Mouse (Mus musculus): Measurements from ENCODE around the gene Sntg2. TPM values are rescaled to one million over a fixed set of nuclear protein-coding genes. Genes with fewer than 3 reads are reported as not detected.

The Sntg2 gene
- total RNA-seq, 2 experiments from 2014 or later = 3.3 to 4.4 TPM

GRCm38 (mm10) chr12:30283741-30284140 is 89.4 kb downstream of the Sntg2 start:
- DNase-seq (ENCODE audit: low spot score in 2 of 2) = no peak

DNA sequence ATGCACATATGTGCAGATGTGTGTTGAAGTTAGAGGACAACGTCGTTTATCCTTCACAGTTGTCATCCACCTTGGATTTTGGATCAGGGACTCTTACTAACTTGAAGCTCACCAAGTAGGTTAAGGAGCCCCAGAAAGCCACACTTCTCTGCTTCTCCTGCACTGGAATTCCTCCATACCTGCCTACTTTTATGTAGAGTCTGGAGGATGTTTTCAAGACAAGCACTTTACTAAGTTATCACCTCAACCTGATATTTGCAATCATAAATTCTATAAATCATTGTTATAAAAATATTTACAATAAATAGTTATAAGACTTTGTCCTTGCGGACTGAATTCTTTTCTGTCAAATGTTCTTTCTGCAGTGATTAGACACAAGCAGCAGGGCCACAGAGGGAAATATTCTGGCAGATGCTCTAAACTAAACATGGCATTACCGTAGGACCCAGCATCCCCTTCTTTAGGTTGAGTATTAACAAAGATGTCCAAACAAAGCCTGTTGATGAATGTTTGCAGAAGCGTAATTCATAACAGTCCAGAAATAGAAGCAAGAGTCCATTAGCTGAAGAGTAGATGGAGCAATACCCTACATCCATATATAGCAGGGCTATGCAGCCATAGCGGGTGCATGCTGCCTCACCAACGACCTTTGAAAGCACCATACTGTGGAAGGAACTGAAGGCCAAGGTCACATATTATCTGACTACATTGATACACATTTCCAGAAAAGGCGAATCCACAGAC is 100.8 kb downstream of the Sntg2 start:
- DNase-seq (ENCODE audit: low spot score in 2 of 2) = no peak

- no peak for DNase-seq (ENCODE audit: low spot score in 2 of 2)
Observed at GRCm38 (mm10) chr12:30264206-30264605, 109.0 kb downstream of the Sntg2 start.

GRCm38 (mm10) chr12:30261187-30261586 is 112.0 kb downstream of the Sntg2 start:
- DNase-seq (ENCODE audit: low spot score in 2 of 2) = no peak

DNA sequence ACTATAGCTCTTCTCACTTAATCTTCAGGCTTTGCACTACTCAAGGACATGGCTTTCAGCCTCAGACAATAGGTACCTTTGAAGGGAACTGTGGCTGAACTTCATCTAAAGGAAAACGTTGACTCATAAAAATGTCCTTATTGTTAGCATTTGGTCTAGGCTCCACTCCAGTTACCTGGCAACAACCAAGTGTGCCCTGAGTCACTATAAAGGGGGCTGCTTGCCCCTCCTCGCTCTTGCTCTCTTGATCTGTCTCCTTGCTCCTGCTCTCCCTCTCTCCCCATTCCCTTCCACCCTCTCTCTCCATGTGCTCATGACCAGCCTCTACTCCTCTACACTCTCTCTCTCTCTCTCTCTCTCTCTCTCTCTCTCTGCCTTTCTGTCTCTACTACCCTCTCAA is 114.5 kb downstream of the Sntg2 start:
- DNase-seq (ENCODE audit: low spot score in 2 of 2) = no peak

GRCm38 (mm10) chr12:30257664-30258063 is 115.5 kb downstream of the Sntg2 start:
- no peak for DNase-seq (ENCODE audit: low spot score in 2 of 2)

- no peak for DNase-seq (ENCODE audit: low spot score in 2 of 2)
Observed at GRCm38 (mm10) chr12:30256207-30256606, 117.0 kb downstream of the Sntg2 start.

- no peak for DNase-seq (ENCODE audit: low spot score in 2 of 2)
Observed at GRCm38 (mm10) chr12:30254581-30254980, 118.6 kb downstream of the Sntg2 start.

DNA sequence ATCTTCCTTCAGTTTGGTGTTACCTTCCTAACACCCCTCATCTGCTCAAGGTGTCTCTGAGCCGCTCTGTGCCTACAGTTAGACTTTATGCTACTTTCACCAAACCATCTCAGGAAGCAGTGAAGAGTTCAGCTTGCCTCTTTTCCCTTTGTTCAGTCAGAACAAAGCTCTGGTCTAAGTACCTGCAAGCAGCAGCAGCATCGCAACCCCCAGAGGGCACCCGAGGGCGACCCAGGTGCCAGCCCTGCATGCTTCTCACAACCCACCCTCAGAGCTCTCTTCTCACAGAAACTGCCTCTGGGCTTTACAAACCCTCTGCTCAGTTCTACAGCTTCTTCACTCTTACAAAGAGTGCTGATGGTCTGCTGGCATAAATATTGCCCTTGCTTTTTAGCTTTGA is 120.8 kb downstream of the Sntg2 start:
- DNase-seq (ENCODE audit: low spot score in 2 of 2) = no peak

- peak in 1 of 2 experiments; percentile 7 for DNase-seq (ENCODE audit: low spot score in 2 of 2)
Observed at GRCm38 (mm10) chr12:30251283-30251829, 121.8 kb downstream of the Sntg2 start.

DNA sequence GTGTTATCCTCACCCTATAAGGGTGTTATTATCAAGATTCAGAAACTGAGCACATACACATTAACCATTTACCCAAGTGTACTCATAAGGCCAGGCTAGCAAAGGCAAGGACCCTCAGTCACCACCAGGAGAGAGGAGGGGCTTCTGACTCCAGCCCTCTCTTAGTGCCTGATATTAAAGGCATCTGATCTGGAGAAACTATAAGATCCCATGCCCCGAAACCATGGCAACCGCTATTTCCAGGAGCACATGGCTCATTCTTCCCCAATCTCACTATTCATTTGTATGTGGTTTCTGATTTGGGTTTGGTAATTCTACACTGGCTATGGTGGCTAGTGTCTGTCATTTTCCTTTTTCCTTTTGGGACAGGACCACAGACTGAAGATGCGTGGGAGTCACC is 124.1 kb downstream of the Sntg2 start:
- DNase-seq (ENCODE audit: low spot score in 2 of 2) = peak in 1 of 2 experiments; percentile 26

GRCm38 (mm10) chr12:30246286-30246945 is 126.8 kb downstream of the Sntg2 start:
- peak; percentile 8 to 30 for DNase-seq (ENCODE audit: low spot score in 2 of 2)

DNA sequence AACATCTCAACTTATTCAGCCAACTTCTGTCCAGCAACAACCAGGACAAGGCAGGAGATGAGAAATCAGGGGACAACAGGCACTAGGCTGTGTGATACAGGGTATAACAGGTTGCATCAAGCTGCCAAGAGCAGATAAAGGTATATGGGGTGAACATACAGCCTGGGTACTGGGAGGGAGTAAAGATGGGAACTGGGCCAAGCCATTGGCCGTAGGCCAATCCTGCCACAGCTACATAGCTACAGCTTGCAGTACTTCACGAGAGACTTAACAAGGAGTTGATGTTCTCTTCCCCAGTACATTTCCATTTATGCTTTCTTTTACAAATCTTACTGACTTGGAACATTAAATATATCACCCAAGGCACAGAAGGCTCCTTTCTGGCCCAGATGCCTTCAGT is 129.0 kb downstream of the Sntg2 start:
- peak in 1 of 2 experiments; percentile 49 for DNase-seq (ENCODE audit: low spot score in 2 of 2)

DNA sequence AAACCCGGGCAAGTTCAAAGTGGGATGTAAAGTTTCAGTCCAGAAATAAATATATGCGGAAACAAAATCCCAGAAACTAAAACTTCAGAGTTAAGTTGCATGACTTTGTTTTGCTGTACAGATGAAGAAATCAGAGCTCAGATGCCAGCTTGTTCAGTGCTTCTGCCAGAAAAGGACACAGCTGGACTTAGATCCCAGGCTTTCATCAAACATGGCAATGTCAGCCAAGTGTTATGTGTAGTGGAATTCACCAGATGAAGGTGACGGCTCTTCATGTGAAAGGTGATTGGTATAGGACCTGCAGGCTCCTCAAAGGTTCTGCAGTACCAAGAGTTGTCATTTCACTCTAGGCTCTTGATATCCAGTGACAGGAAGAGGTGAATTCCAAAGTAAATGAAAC is 132.3 kb downstream of the Sntg2 start:
- DNase-seq (ENCODE audit: low spot score in 2 of 2) = no peak

- no peak for DNase-seq (ENCODE audit: low spot score in 2 of 2)
Observed at GRCm38 (mm10) chr12:30234940-30235339, 138.2 kb downstream of the Sntg2 start.

DNA sequence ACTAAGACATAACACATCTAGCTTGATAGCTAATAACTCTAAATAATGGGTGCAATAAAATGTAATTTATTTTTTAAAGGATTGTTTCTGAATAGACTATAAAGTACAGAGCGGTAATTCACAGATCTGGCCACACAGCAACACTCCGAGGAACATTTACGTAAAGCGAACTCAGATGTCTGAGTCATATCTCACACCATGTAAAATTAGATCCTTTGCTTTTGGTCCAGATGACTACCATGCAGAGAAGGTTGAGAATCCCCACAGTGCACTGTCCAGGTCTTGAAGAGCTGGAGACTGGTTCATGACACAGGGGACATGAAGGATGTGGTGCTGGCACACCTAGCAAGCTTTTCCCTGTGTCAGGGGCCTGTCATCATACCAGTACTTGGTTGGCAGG is 145.2 kb downstream of the Sntg2 start:
- no peak for DNase-seq (ENCODE audit: low spot score in 2 of 2)

DNA sequence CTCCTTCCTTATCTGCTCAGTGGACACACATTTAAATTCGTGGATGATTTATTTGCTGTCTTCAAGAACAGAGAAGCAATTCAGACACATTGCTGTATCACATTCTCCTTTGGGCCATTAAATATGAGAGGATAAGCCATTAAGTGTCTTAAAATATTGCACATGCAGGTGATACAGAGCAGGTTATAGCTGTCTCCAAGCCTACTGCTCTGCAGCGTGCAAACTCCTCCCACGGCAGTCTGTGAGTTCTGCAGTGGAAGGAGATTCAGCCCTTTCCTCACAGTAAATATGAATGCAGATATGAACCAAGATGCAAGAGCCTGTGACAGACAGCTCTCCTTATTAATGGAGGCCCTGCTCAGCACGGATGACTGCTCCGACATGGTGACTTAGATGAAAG is 146.9 kb downstream of the Sntg2 start:
- DNase-seq (ENCODE audit: low spot score in 2 of 2) = no peak

DNA sequence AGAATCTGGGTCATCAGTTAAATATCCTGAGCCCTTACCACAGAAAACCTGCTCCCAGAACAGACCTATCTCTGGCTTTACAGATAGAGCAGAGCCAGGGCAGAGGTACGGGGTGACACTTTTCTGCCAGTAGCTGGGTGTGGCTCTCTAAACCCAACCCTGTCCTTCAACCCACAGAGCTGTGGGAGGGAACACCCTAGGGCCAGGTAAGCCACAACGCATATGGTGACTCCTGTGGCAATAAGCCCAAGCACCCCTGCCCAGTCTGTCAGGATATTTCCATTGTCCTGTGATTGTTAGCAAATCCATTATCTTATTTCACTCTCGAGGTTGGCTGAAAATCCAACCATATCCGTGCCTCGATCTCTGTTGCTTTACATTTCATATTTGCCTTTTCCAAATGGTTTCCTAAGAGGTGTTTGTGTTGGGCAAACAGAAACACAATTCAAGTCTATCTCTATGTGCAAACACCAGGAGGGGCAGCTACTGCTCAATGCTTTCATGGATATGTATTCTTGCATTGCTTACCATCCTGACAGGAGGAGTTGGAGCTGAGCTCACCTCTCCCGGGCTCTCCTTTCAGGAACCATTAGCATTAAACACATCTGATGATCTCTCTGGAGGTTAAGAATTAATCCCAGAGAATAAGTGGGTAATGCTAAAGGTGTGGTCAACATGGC is 156.3 kb downstream of the Sntg2 start:
- DNase-seq (ENCODE audit: low spot score in 2 of 2) = no peak

- no peak for DNase-seq (ENCODE audit: low spot score in 2 of 2)
Observed at GRCm38 (mm10) chr12:30214761-30215160, 158.4 kb downstream of the Sntg2 start.

GRCm38 (mm10) chr12:30210388-30210787 is 162.8 kb downstream of the Sntg2 start:
- DNase-seq (ENCODE audit: low spot score in 2 of 2) = no peak

DNA sequence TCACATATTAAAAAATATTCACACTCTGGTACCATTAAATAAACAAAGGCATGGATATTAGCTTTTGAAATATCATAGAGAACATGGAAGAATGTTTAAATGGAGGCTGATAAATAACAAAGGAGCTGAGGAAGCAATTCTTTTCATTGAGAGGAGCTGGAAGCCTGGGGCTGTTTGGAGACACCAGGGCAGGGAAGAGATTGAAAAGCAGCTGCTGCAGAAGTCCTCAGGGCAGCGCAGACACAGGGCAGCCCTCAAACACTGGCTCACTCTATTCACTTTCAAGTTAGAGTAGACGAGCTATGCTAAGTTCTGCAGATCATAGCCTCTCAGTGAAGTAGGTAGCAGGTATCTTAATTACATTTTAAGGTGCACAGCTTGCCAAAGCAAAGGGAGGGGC is 164.6 kb downstream of the Sntg2 start:
- DNase-seq (ENCODE audit: low spot score in 2 of 2) = no peak

GRCm38 (mm10) chr12:30208087-30208486 is 165.1 kb downstream of the Sntg2 start:
- no peak for DNase-seq (ENCODE audit: low spot score in 2 of 2)

All from layer of hippocampus, adult 18-20 months (tissue).